Mouse (Mus musculus) bone marrow, adult 2 months (tissue): ENCODE data around the gene Wwp2.

Source experiments
- CTCF ChIP-seq: fragments of 200-500 bp; IDR thresholded peaks from 2 replicates; pipeline ENCODE4 v1.5.1; 2011; ENCODE audit warnings: low read length, control low read depth; ENCODE audit not compliant: control insufficient read depth, insufficient read depth
- POLR2A ChIP-seq: fragments of 200-500 bp; IDR thresholded peaks from 2 replicates; pipeline ENCODE4 v1.6.1; 2011; ENCODE audit warnings: low read depth, mild to moderate bottlenecking, control low read depth, low read length, borderline replicate concordance; ENCODE audit not compliant: control insufficient read depth

DNA sequence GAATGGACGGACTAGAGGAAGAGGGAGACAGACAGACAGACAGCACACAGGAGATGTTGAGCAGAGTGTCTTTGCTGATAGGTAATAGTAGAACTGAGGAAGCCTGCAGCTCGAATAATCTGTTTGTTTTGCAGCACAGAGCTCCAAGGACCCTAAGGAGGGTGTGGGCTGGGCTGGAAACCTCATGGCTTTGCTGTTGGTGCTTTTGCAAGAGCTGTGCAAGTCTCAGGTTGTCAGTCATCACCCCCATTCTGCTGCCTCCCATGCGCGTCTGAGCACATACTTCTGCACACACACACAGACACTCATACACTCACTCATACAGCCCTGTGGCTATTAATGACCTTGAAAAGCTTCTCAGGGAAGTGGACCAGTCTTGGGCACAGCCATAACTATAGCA is 101.3 kb downstream of the Wwp2 start:
- TF ChIP-seq POLR2A (no peak), CTCF (no peak)
